Mouse (Mus musculus) cerebellum, postnatal 14 days (tissue): ENCODE results near the gene Endog.
A peak's percentile ranks its signal among the peaks of the same experiment; 100 is the strongest.
"Not testable (repeated sequence)": the region's sequence is repeated elsewhere in the genome, so short reads cannot be mapped to it uniquely, and the experiment has no call there.

ENCODE experiments used
- DNase-seq, 2 experiments: peaks; one replicate each; pipeline ENCODE4 v3.0.0; 2021; ENCODE audit warnings: mixed read lengths in 2 of 2

Endog gene

GRCm38 (mm10) chr2:30171371-30171996, at the start of gene Endog:
Gene Endog (plus strand): TSS chr2:30171493.
- DNase-seq = peak; percentile 91 to 94

- no peak for DNase-seq
Observed at GRCm38 (mm10) chr2:30122766-30123165, 48.5 kb upstream of the Endog start.

GRCm38 (mm10) chr2:30123729-30124471, 47.4 kb upstream of the Endog start:
- DNase-seq = peak in 1 of 2 experiments; percentile 59

GRCm38 (mm10) chr2:30124472-30125274, 46.6 kb upstream of the Endog start, which contains the start of gene Zer1:
Gene Zer1 (minus strand): TSS chr2:30124585.
- DNase-seq = peak; percentile 97 to 98

GRCm38 (mm10) chr2:30128789-30129188, 42.5 kb upstream of the Endog start:
- DNase-seq = peak; percentile 48 to 59

- DNase-seq = no peak
Observed at GRCm38 (mm10) chr2:30130156-30130555, 41.1 kb upstream of the Endog start.

- not testable (repeated sequence) for DNase-seq
Observed at GRCm38 (mm10) chr2:30131240-30131639, 40.1 kb upstream of the Endog start.

- no peak for DNase-seq
Observed at GRCm38 (mm10) chr2:30132801-30133612, 38.3 kb upstream of the Endog start.

- peak; percentile 97 to 98 for DNase-seq
Observed at GRCm38 (mm10) chr2:30133613-30134377, 37.5 kb upstream of the Endog start, which contains the start of gene Tbc1d13. Gene Tbc1d13 (plus strand): TSS chr2:30133746.

GRCm38 (mm10) chr2:30134378-30134711, 36.9 kb upstream of the Endog start:
- DNase-seq = no peak

- no peak for DNase-seq
Observed at GRCm38 (mm10) chr2:30134928-30135620, 36.2 kb upstream of the Endog start.

GRCm38 (mm10) chr2:30136458-30136857, 34.8 kb upstream of the Endog start:
- no peak for DNase-seq

GRCm38 (mm10) chr2:30140021-30140420, 31.3 kb upstream of the Endog start:
- peak; percentile 56 to 79 for DNase-seq

- DNase-seq = no peak
Observed at GRCm38 (mm10) chr2:30144436-30144835, 26.9 kb upstream of the Endog start.

GRCm38 (mm10) chr2:30147466-30147865, 23.8 kb upstream of the Endog start:
- no peak for DNase-seq

- no peak for DNase-seq
Observed at GRCm38 (mm10) chr2:30151840-30152239, 19.5 kb upstream of the Endog start.

- DNase-seq = no peak
Observed at GRCm38 (mm10) chr2:30152616-30153015, 18.7 kb upstream of the Endog start.

GRCm38 (mm10) chr2:30159871-30160270, 11.4 kb upstream of the Endog start:
- DNase-seq = not testable (repeated sequence)

GRCm38 (mm10) chr2:30161809-30162208, 9.5 kb upstream of the Endog start:
- DNase-seq = peak; percentile 60 to 63

GRCm38 (mm10) chr2:30164340-30164932, 6.9 kb upstream of the Endog start:
- no peak for DNase-seq

- DNase-seq = no peak
Observed at GRCm38 (mm10) chr2:30166677-30167076, 4.6 kb upstream of the Endog start.
